Comparison of ENCODE assay signal across 15 mouse cellular contexts in genomic region chr8:34709316-34709715, GRCm38 (mm10).
DNase-seq lines count a peak whose midpoint lies in the region; ATAC-seq and TF ChIP-seq lines count a peak whose summit lies in the region.
"Had no signal": no experiment of that assay in that cellular context is flagged by ENCODE, and none has a peak within 500 bp of the region (broad histone marks: within the 10 kb centered on the region; RNA-seq: fewer than 3 reads in every experiment).

No protein-coding gene starts in this region.

- peak; percentile 24 for DNase-seq in cerebellum, adult 11 months
- DNase-seq in kidney, postnatal 10 days = peak; percentile 15
- DNase-seq in kidney, adult 2 months = no peak
- peak; percentile 32 to 45 for DNase-seq in cerebellum, adult 18-20 months
- DNase-seq in heart, postnatal 10 days = peak; percentile 71
- DNase-seq in natural killer cell, adult 2 months (ENCODE audit: low spot score in 2 of 2) = no peak
- DNase-seq in right cerebral cortex, postnatal 14 days = no peak
- DNase-seq: thymus, postnatal 14 days had no signal

- TF ChIP-seq POLR2A in kidney, adult 2 months (IDR thresholded peaks at IDR 0.05; ENCODE audit: low read depth, low read length) = no peak

- no peak overlapping the region for H3K4me3 ChIP-seq in kidney, adult 2 months (ENCODE audit: insufficient read depth, low read depth, low read length)
- H3K4me3 ChIP-seq: hindbrain, embryonic 15.5 days; liver, embryonic 12.5 days; neural tube, embryonic 13.5 days; stomach, embryonic 15.5 days had no signal

- WGBS in kidney, adult 2 months = 68% methylated on average over 11 of the region's 11 CpGs

- ATAC-seq in cerebellum, adult (ENCODE audit: insufficient number of reproducible peaks, low FRiP score, low TSS enrichment) = no peak
- ATAC-seq: liver, embryonic 12.5 days; midbrain, embryonic 16.5 days had no signal

- no peak for TF ChIP-seq CTCF in kidney, adult 2 months (conservative IDR thresholded peaks at IDR 0.05; ENCODE audit: insufficient read depth, insufficient read length, low read depth, low read length)

- no peaks in the 10 kb centered on the region for H3K27me3 ChIP-seq in kidney, adult 2 months (replicated peaks; ENCODE audit: control insufficient read depth, insufficient read depth, low read length)
- H3K27me3 ChIP-seq: hindbrain, embryonic 15.5 days; liver, embryonic 12.5 days; neural tube, embryonic 13.5 days; stomach, embryonic 15.5 days had no signal

- no peak overlapping the region for H3K27ac ChIP-seq in kidney, adult 2 months (ENCODE audit: insufficient read depth, low read depth, low read length)
- H3K27ac ChIP-seq: hindbrain, embryonic 15.5 days; kidney, postnatal 0 days; liver, embryonic 12.5 days; stomach, embryonic 15.5 days had no signal

- intact Hi-C loops in heart, postnatal 10 days (cut with DNase I) = no loop called here

- H3K36me3 ChIP-seq in kidney, adult 2 months (ENCODE audit: control insufficient read depth, insufficient read depth, low read length) = no peaks in the 10 kb centered on the region
- H3K36me3 ChIP-seq: hindbrain, embryonic 15.5 days; liver, embryonic 12.5 days; neural tube, embryonic 13.5 days; stomach, embryonic 15.5 days had no signal

- no peaks in the 10 kb centered on the region for H3K4me1 ChIP-seq in kidney, adult 2 months (ENCODE audit: control insufficient read depth, insufficient read depth, low read length)
- H3K4me1 ChIP-seq: hindbrain, embryonic 15.5 days; liver, embryonic 12.5 days; stomach, embryonic 15.5 days had no signal

Comparison
In these comparisons a context has a peak if more than half of its experiments do, and no peak if none do; other contexts are left out.
1. DNase-seq: peak in cerebellum, adult 11 months (single experiment), kidney, postnatal 10 days (single experiment), cerebellum, adult 18-20 months (2 of 2) and heart, postnatal 10 days (2 of 2); none in kidney, adult 2 months (single experiment), natural killer cell, adult 2 months (0 of 2) and right cerebral cortex, postnatal 14 days (single experiment).